Mouse (Mus musculus) liver, adult 2 months (tissue): ENCODE results near the gene Izumo1r. TPM values are rescaled to one million over a fixed set of nuclear protein-coding genes. Genes with fewer than 3 reads are reported as not detected.

Experiments
- DNase-seq: peaks from one replicate; pipeline ENCODE4 v3.0.0-alpha.2; 2011; ENCODE audit warnings: low read depth, low spot score; ENCODE audit errors: extremely low read depth
- H3K27ac ChIP-seq: fragments of 200-500 bp; replicated peaks from 2 replicates; pipeline ENCODE4 v1.5.1; 2012; ENCODE audit warnings: low read depth, mild to moderate bottlenecking, control low read depth, inconsistent platforms, low read length; ENCODE audit not compliant: insufficient read depth
- H3K27me3 ChIP-seq: fragments of 200-500 bp; 2 replicates; pipeline ENCODE4 v1.6.1; 2012; ENCODE audit warnings: mild to moderate bottlenecking, moderate library complexity, low read length, inconsistent platforms; ENCODE audit not compliant: control insufficient read depth, insufficient read depth
- H3K36me3 ChIP-seq: fragments of 200-500 bp; 2 replicates; pipeline ENCODE4 v1.6.1; 2012; ENCODE audit warnings: low read length, inconsistent platforms; ENCODE audit not compliant: control insufficient read depth, insufficient read depth
- H3K4me1 ChIP-seq: fragments of 200-500 bp; 2 replicates; pipeline ENCODE4 v1.6.1; 2011; ENCODE audit warnings: low read length; ENCODE audit not compliant: control insufficient read depth, insufficient read depth
- H3K4me3 ChIP-seq: fragments of 200-500 bp; 2 replicates; pipeline ENCODE4 v1.5.1; 2011; ENCODE audit warnings: low read depth, mild to moderate bottlenecking, control low read depth, low read length, moderate library complexity; ENCODE audit not compliant: insufficient read depth
- H3K79me2 ChIP-seq: fragments of 200-500 bp; 2 replicates; pipeline ENCODE4 v1.6.1; 2012; ENCODE audit warnings: inconsistent platforms, mild to moderate bottlenecking, low read length, moderate library complexity; ENCODE audit not compliant: control insufficient read depth, insufficient read depth
- H3K9ac ChIP-seq: fragments of 200-500 bp; 2 replicates; pipeline ENCODE4 v1.6.1; 2012; ENCODE audit warnings: low read depth, mild to moderate bottlenecking, control low read depth, inconsistent platforms, low read length
- CTCF ChIP-seq: fragments of 200-500 bp; IDR thresholded peaks from 2 replicates; pipeline ENCODE4 v1.5.1; 2011; ENCODE audit warnings: low read depth, low read length, control low read depth
- POLR2A ChIP-seq: fragments of 200-500 bp; IDR thresholded peaks from 2 replicates; pipeline ENCODE4 v1.6.1; 2011; ENCODE audit warnings: low read length, control low read depth; ENCODE audit not compliant: insufficient read depth; ENCODE audit errors: extremely low read depth
- WGBS: fragments of 180-500 bp; shearing (Covaris S2); methylation state at CpG from one replicate; pipeline ENCODE4 v1.1.7; 2018; 5-methylcytosine and 5-hydroxymethylcytosine counted together
- polyA plus RNA-seq: library from polyadenylated mRNA; depleted of rRNA; stranded (reverse); fragments of >200 nt; gene quantifications from 2 replicates; pipeline ENCODE4 v1.2.3, GENCODE M21; 2012
- total RNA-seq: library from RNA; depleted of rRNA; stranded (reverse); fragments of >200 nt; gene quantifications from 2 replicates; pipeline ENCODE4 v1.2.3, GENCODE M21; 2014

The Izumo1r gene
- total and polyA plus RNA-seq, 2 experiments, result 0.20 TPM; not detected in 1

DNA sequence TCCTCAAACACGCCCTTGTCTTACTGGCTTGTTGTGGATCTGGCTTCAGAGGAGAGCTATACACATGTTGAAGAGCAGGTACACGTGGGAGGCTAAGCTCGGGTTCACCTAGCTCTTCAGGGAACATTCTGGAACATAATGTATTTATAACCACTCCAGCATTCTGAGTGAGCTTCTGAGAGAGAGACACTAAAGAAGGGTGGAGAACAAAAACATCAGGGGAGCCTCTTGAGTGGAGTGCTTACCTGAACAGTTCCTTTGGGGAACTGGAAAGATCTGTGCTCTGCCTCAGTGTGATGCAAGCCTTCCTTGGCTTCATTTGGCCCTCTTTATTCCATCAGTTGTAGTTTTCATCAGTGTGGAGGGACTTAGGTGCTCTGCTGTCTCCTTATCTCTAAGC lies 35.9 kb upstream of the Izumo1r start:
- DNase-seq, result no peak
- no peak overlapping the region for H3K4me3 ChIP-seq
- H3K79me2 ChIP-seq, result no peaks in the 10 kb centered on the region
- no peaks in the 10 kb centered on the region for H3K36me3 ChIP-seq
- no peak overlapping the region for H3K9ac ChIP-seq
- 76% methylated on average over 3 of the region's 3 CpGs for WGBS
- no peaks in the 10 kb centered on the region for H3K4me1 ChIP-seq
- H3K27me3 ChIP-seq, result no peaks in the 10 kb centered on the region
- H3K27ac ChIP-seq, result no peak overlapping the region
- no peak for TF ChIP-seq CTCF
- no peak for TF ChIP-seq POLR2A

DNA sequence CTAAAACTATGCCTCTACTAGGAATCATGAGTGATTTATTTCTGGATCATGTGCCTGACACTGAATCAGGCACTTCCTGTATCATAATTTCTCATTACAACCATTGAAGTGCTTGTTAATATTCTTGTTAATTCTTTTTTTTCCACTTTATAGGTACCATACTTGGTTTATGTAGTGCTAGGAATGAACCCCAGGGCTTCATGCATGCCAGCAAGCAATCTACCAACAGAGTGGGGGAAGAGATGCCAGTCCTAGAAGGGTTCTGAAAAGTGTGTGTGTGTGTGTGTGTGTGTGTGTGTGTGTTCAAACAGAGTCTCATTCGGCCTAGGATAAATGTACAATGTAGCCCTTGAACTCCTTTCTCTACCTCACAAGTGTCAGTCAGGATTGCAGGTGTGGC lies 33.6 kb upstream of the Izumo1r start:
- 61% methylated on average over 1 of the region's 1 CpGs for WGBS
- Histone ChIP-seq H3K4me3 (no peak overlapping the region), H3K4me1 (no peaks in the 10 kb centered on the region), H3K27me3 (no peaks in the 10 kb centered on the region), H3K27ac (no peak overlapping the region), H3K79me2 (no peaks in the 10 kb centered on the region), H3K9ac (no peak overlapping the region), H3K36me3 (no peaks in the 10 kb centered on the region)
- DNase-seq, result no peak
- TF ChIP-seq CTCF, result no peak
- TF ChIP-seq POLR2A, result no peak

DNA sequence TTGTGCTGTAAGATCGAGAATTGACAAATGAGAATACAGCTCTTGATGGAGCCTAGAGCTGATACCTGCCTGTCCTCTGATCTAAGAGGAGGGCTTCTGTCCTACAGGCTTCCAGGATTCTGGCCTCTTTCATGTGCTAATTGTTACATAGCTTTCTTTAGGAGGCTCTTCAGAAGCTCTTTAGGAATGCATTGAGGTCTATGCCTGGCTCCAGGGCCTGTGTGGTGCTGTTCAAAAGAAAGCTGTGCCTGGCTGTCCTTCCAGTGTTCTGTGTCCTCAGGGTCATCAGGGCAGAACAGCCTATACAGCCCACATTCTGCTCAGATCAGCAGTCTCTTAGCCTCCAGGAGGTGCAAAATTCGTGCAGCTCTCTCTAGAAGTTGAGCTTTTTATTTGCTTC lies 31.1 kb upstream of the Izumo1r start:
- 60% methylated on average over 2 of the region's 2 CpGs for WGBS
- no peak overlapping the region for H3K9ac ChIP-seq
- no peaks in the 10 kb centered on the region for H3K36me3 ChIP-seq
- no peaks in the 10 kb centered on the region for H3K79me2 ChIP-seq
- DNase-seq, result no peak
- TF ChIP-seq CTCF, result no peak
- no peak for TF ChIP-seq POLR2A
- H3K27ac ChIP-seq, result no peak overlapping the region
- H3K4me1 ChIP-seq, result no peaks in the 10 kb centered on the region
- no peak overlapping the region for H3K4me3 ChIP-seq
- H3K27me3 ChIP-seq, result no peaks in the 10 kb centered on the region

DNA sequence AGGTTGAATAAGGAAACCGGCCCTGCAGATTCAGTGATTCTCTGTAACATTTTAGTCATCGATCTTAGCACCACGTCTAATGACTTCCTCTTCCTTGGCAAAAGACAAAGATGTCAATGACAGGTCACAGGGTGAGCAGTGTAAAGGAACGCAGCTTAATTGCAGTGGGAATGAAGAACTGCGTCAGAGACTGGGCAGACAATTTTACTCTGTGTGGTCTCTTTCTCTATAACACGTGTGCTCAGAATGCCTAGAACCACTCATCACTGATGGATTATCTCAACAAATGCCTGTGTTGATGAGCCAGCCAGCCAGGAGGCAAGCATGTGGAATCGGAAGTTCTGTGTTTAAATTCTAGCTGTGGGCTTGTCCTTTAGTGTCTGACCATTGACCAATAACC lies 28.2 kb upstream of the Izumo1r start:
- 64% methylated on average over 7 of the region's 7 CpGs for WGBS
- Histone ChIP-seq H3K27me3 (no peaks in the 10 kb centered on the region), H3K27ac (no peak overlapping the region), H3K4me1 (no peaks in the 10 kb centered on the region), H3K4me3 (no peak overlapping the region), H3K36me3 (no peaks in the 10 kb centered on the region), H3K79me2 (no peaks in the 10 kb centered on the region), H3K9ac (no peak overlapping the region)
- TF ChIP-seq CTCF (no peak), POLR2A (no peak)
- DNase-seq, result no peak

DNA sequence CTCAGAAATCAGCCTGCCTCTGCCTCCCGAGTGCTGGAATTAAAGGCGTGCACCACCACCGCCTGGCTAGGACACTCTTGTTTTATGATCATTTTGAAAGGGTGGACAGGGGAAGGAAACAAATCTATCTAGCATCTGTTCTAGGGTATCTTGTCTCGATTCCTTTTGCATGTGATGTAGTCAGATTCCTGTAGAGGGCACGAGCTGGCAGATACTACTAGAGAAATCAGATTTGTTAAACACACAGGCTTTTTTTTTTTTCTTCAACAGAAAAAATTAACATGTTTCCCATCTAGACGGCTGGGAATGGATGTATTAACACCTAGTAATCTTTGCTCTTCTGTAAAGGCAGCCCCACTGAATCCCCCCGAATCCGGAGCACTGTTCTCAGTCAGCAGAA lies 27.5 kb upstream of the Izumo1r start:
- WGBS, result 76% methylated on average over 8 of the region's 8 CpGs
- Histone ChIP-seq H3K9ac (no peak overlapping the region), H3K27ac (no peak overlapping the region), H3K4me1 (no peaks in the 10 kb centered on the region), H3K79me2 (no peaks in the 10 kb centered on the region), H3K36me3 (no peaks in the 10 kb centered on the region), H3K4me3 (no peak overlapping the region), H3K27me3 (no peaks in the 10 kb centered on the region)
- TF ChIP-seq CTCF (no peak), POLR2A (no peak)
- DNase-seq, result no peak

DNA sequence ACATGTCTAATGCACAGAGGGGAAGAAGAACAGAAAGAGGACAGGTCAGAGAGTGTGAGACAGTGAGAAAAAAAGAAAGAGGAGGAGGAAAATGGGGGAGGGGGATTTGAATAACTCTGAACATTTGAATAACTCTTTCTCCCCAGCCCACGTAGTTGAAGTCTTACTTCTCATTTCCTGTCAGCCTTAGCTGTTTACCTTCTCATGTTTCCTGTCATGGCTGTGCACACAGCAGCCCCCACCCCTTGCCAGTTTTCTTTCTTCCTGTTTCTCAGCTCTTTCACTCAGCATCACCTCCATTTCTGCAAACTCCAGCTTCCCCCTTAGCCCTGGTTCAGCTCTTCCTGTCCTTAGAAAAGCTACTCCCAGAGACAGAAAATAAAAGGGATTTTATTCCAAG lies 22.8 kb upstream of the Izumo1r start:
- Histone ChIP-seq H3K27ac (no peak overlapping the region), H3K79me2 (no peaks in the 10 kb centered on the region), H3K27me3 (no peaks in the 10 kb centered on the region), H3K4me1 (no peaks in the 10 kb centered on the region), H3K9ac (no peak overlapping the region), H3K4me3 (no peak overlapping the region), H3K36me3 (no peaks in the 10 kb centered on the region)
- DNase-seq, result peak; percentile 1
- 4% methylated on average over 1 of the region's 1 CpGs for WGBS
- TF ChIP-seq CTCF, result no peak
- TF ChIP-seq POLR2A, result no peak
